Mouse (Mus musculus) heart, postnatal 4 days (tissue): ENCODE measurements around the gene Foxf2. TPM values are rescaled to one million over a fixed set of nuclear protein-coding genes. Genes with fewer than 3 reads are reported as not detected.

Source experiments
- DNase-seq: peaks from one replicate; pipeline ENCODE4 v3.0.0; 2021
- total RNA-seq, 2 experiments: library from RNA; stranded (reverse); gene quantifications; 2 replicates each; pipeline ENCODE4 v1.2.3; 2021

Foxf2 gene
- total RNA-seq, 2 experiments from 2014 or later: not detected

- peak; percentile 31 for DNase-seq
Observed at GRCm38 (mm10) chr13:31626183-31626801, 676 bp downstream of the Foxf2 start.

- no peak for DNase-seq
Observed at GRCm38 (mm10) chr13:31626991-31627625, 1.5 kb downstream of the Foxf2 start.

- DNase-seq: no peak
Observed at GRCm38 (mm10) chr13:31627864-31628690, 2.5 kb downstream of the Foxf2 start.

- no peak for DNase-seq
Observed at GRCm38 (mm10) chr13:31628691-31629180, 3.1 kb downstream of the Foxf2 start.

- DNase-seq: no peak
Observed at GRCm38 (mm10) chr13:31629321-31629851, 3.8 kb downstream of the Foxf2 start.

- no peak for DNase-seq
Observed at GRCm38 (mm10) chr13:31630051-31630450, 4.4 kb downstream of the Foxf2 start.

GRCm38 (mm10) chr13:31630551-31630950 lies 4.9 kb downstream of the Foxf2 start:
- DNase-seq: no peak

- no peak for DNase-seq
Observed at GRCm38 (mm10) chr13:31631291-31631690, 5.7 kb downstream of the Foxf2 start.

GRCm38 (mm10) chr13:31632450-31632849 lies 6.8 kb downstream of the Foxf2 start:
- peak; percentile 83 for DNase-seq

- DNase-seq: no peak
Observed at GRCm38 (mm10) chr13:31633259-31633658, 7.6 kb downstream of the Foxf2 start.

- DNase-seq: no peak
Observed at GRCm38 (mm10) chr13:31635546-31635945, 9.9 kb downstream of the Foxf2 start.

GRCm38 (mm10) chr13:31641517-31641916 lies 15.9 kb downstream of the Foxf2 start:
- no peak for DNase-seq

- DNase-seq: no peak
Observed at GRCm38 (mm10) chr13:31652131-31652745, 26.6 kb downstream of the Foxf2 start.

- no peak for DNase-seq
Observed at GRCm38 (mm10) chr13:31656249-31656648, 30.6 kb downstream of the Foxf2 start.

- DNase-seq: no peak
Observed at GRCm38 (mm10) chr13:31658212-31658611, 32.6 kb downstream of the Foxf2 start.

GRCm38 (mm10) chr13:31658963-31659362 lies 33.3 kb downstream of the Foxf2 start:
- peak; percentile 76 for DNase-seq

GRCm38 (mm10) chr13:31661211-31661610 lies 35.6 kb downstream of the Foxf2 start:
- no peak for DNase-seq

- DNase-seq: no peak
Observed at GRCm38 (mm10) chr13:31665376-31665775, 39.8 kb downstream of the Foxf2 start.

- DNase-seq: no peak
Observed at GRCm38 (mm10) chr13:31667919-31668524, 42.4 kb downstream of the Foxf2 start.

- no peak for DNase-seq
Observed at GRCm38 (mm10) chr13:31672093-31672492, 46.5 kb downstream of the Foxf2 start.
